Mouse (Mus musculus) brown adipose tissue, adult 24 weeks (tissue): ENCODE measurements around the gene Phgr1. TPM values are rescaled to one million over a fixed set of nuclear protein-coding genes. Genes with fewer than 3 reads are reported as not detected.

Source experiments
- H3K27ac ChIP-seq: fragments of 200-500 bp; replicated peaks from 2 replicates; pipeline ENCODE4 v1.5.1; 2012; ENCODE audit warnings: low read depth, mild to moderate bottlenecking, low read length
- H3K4me1 ChIP-seq: fragments of 200-500 bp; 2 replicates; pipeline ENCODE4 v1.6.1; 2012; ENCODE audit warnings: low read length, mixed read lengths; ENCODE audit not compliant: control insufficient read depth, insufficient read depth, insufficient read length
- H3K4me3 ChIP-seq: fragments of 200-500 bp; 2 replicates; pipeline ENCODE4 v1.5.1; 2012; ENCODE audit warnings: low read depth, mild to moderate bottlenecking, low read length, moderate library complexity; ENCODE audit not compliant: insufficient read depth
- polyA plus RNA-seq: library from polyadenylated mRNA; stranded (reverse); fragments of >200 nt; gene quantifications from 2 replicates; pipeline ENCODE4 v1.2.4, GENCODE M21; 2012; ENCODE audit not compliant: missing spikeins, insufficient read depth, insufficient read length

Gene Phgr1
- polyA plus RNA-seq, 1 experiment, result not detected

- H3K4me3 ChIP-seq, result peak overlapping the region; percentile 60
Observed at GRCm38 (mm10) chr2:118761358-118761757, 11.2 kb upstream of the Phgr1 start.

GRCm38 (mm10) chr2:118761906-118762783 lies 10.4 kb upstream of the Phgr1 start, which contains the start of gene Ccdc9b:
TSS of gene Ccdc9b (minus strand) at chr2:118762661.
- peaks cover 29% of the 10 kb centered on the region for H3K4me1 ChIP-seq
- H3K27ac ChIP-seq, result peak within 1 kb of the TSS; percentile 96
- H3K4me3 ChIP-seq, result peak within 1 kb of the TSS; percentile 60

More at GRCm38 (mm10) chr2:118761358-118761757, 11.2 kb upstream of the Phgr1 start:
- H3K4me1 ChIP-seq, result peaks cover 30% of the 10 kb centered on the region
- peak overlapping the region; percentile 96 for H3K27ac ChIP-seq

GRCm38 (mm10) chr2:118762784-118763148 lies 9.8 kb upstream of the Phgr1 start:
- H3K4me1 ChIP-seq, result peaks cover 27% of the 10 kb centered on the region
- peak overlapping the region; percentile 89 for H3K27ac ChIP-seq
- peak overlapping the region; percentile 60 for H3K4me3 ChIP-seq

GRCm38 (mm10) chr2:118763469-118763868 lies 9.1 kb upstream of the Phgr1 start:
- no peak overlapping the region for H3K4me3 ChIP-seq
- peaks cover 27% of the 10 kb centered on the region for H3K4me1 ChIP-seq
- peak overlapping the region; percentile 89 for H3K27ac ChIP-seq

GRCm38 (mm10) chr2:118764094-118764831 lies 8.3 kb upstream of the Phgr1 start:
- peaks cover 23% of the 10 kb centered on the region for H3K4me1 ChIP-seq
- peak overlapping the region; percentile 89 for H3K27ac ChIP-seq
- no peak overlapping the region for H3K4me3 ChIP-seq

- Histone ChIP-seq H3K4me1 (peaks cover 18% of the 10 kb centered on the region), H3K4me3 (no peak overlapping the region), H3K27ac (no peak overlapping the region)
Observed at GRCm38 (mm10) chr2:118764875-118765274, 7.7 kb upstream of the Phgr1 start.

- Histone ChIP-seq H3K4me3 (no peak overlapping the region), H3K27ac (no peak overlapping the region), H3K4me1 (peaks cover 13% of the 10 kb centered on the region)
Observed at GRCm38 (mm10) chr2:118766041-118767033, 6.2 kb upstream of the Phgr1 start.

- Histone ChIP-seq H3K4me3 (no peak overlapping the region), H3K27ac (no peak overlapping the region), H3K4me1 (peaks cover 13% of the 10 kb centered on the region)
Observed at GRCm38 (mm10) chr2:118774536-118774935, 2.0 kb downstream of the Phgr1 start.

- Histone ChIP-seq H3K4me3 (no peak overlapping the region), H3K27ac (0 out of 2 replicates have a peak overlapping the region, but pooled peaks have one; percentile 2), H3K4me1 (peaks cover 13% of the 10 kb centered on the region)
Observed at GRCm38 (mm10) chr2:118775396-118775795, 2.8 kb downstream of the Phgr1 start.

GRCm38 (mm10) chr2:118775846-118776245 lies 3.3 kb downstream of the Phgr1 start:
- H3K27ac ChIP-seq, result no peak overlapping the region; the same call in 1 of the 2 replicates
- peaks cover 13% of the 10 kb centered on the region for H3K4me1 ChIP-seq
- no peak overlapping the region for H3K4me3 ChIP-seq

GRCm38 (mm10) chr2:118776295-118776694 lies 3.7 kb downstream of the Phgr1 start:
- Histone ChIP-seq H3K4me1 (peaks cover 13% of the 10 kb centered on the region), H3K4me3 (no peak overlapping the region), H3K27ac (no peak overlapping the region; the same call in 1 of the 2 replicates)

GRCm38 (mm10) chr2:118778418-118778817 lies 5.8 kb downstream of the Phgr1 start:
- Histone ChIP-seq H3K4me1 (peaks cover 15% of the 10 kb centered on the region), H3K4me3 (no peak overlapping the region), H3K27ac (no peak overlapping the region)

GRCm38 (mm10) chr2:118779065-118779464 lies 6.5 kb downstream of the Phgr1 start:
- Histone ChIP-seq H3K4me3 (peak overlapping the region; percentile 44), H3K27ac (no peak overlapping the region), H3K4me1 (peaks cover 15% of the 10 kb centered on the region)
